Mouse (Mus musculus) kidney, embryonic 14.5 days (tissue): ENCODE data around the gene Cog4. TPM values are rescaled to one million over a fixed set of nuclear protein-coding genes. Genes with fewer than 3 reads are reported as not detected.

Experiments
- ATAC-seq: fragments of 200-750 bp; cut with Nextera tagmentation; 2 replicates; pipeline ENCODE4 v1.8.0; 2017; ENCODE audit warnings: moderate number of reproducible peaks, mild to moderate bottlenecking, moderate TSS enrichment, moderate library complexity; ENCODE audit not compliant: low FRiP score, low TSS enrichment
- H3K27ac ChIP-seq: fragments of 300-500 bp; sonication (generic); 2 replicates; pipeline ENCODE4 v1.5.1; 2014; ENCODE audit warnings: low read depth, mild to moderate bottlenecking, low read length, moderate library complexity, mixed read lengths
- H3K27me3 ChIP-seq: fragments of 300-500 bp; sonication (generic); 2 replicates; pipeline ENCODE4 v1.6.1; 2014; ENCODE audit warnings: mild to moderate bottlenecking, low read length; ENCODE audit not compliant: control insufficient read depth, insufficient read depth
- H3K36me3 ChIP-seq: fragments of 300-500 bp; sonication (generic); 2 replicates; pipeline ENCODE4 v1.6.1; 2014; ENCODE audit warnings: low read length, mixed read lengths; ENCODE audit not compliant: control insufficient read depth, insufficient read depth
- H3K4me1 ChIP-seq: fragments of 300-500 bp; sonication (generic); 2 replicates; pipeline ENCODE4 v1.6.1; 2014; ENCODE audit warnings: low read length, mixed read lengths; ENCODE audit not compliant: control insufficient read depth, insufficient read depth
- H3K4me2 ChIP-seq: fragments of 300-500 bp; sonication (generic); replicated peaks from 2 replicates; pipeline ENCODE4 v1.6.1; 2014; ENCODE audit warnings: low read depth, mild to moderate bottlenecking, low read length
- H3K4me3 ChIP-seq: fragments of 300-500 bp; sonication (generic); 2 replicates; pipeline ENCODE4 v1.5.1; 2014; ENCODE audit warnings: mild to moderate bottlenecking, low read length
- H3K9ac ChIP-seq: fragments of 300-500 bp; sonication (generic); 2 replicates; pipeline ENCODE4 v1.6.1; 2014; ENCODE audit warnings: low read depth, mild to moderate bottlenecking, low read length, moderate library complexity
- H3K9me3 ChIP-seq: fragments of 300-500 bp; sonication (generic); 2 replicates; pipeline ENCODE4 v1.6.1; 2016; ENCODE audit warnings: low read length; ENCODE audit not compliant: control insufficient read depth
- WGBS: fragments of 180-500 bp; shearing (Covaris S2); extraction: QIAGEN DNeasy Blood & Tissue Kit; methylation state at CpG from one replicate; pipeline ENCODE4 v1.1.7; 2014; 5-methylcytosine and 5-hydroxymethylcytosine counted together
- polyA plus RNA-seq: library from polyadenylated mRNA; unstranded; fragments of >200 nt; fragmentation: Nextera tagmentation; extraction: Ambion mirVana; gene quantifications from 2 replicates; pipeline ENCODE4 v1.2.1, GENCODE M21; 2014

Cog4 gene
- polyA plus RNA-seq, 1 experiment from 2014 or later, result 69.3 TPM

GRCm38 (mm10) chr8:110820257-110820656 is 26.1 kb upstream of the Cog4 start:
- Histone ChIP-seq H3K27ac (no peak overlapping the region), H3K4me3 (no peak overlapping the region), H3K4me2 (no peak overlapping the region), H3K9ac (no peak overlapping the region), H3K27me3 (no peaks in the 10 kb centered on the region), H3K9me3 (no peaks in the 10 kb centered on the region), H3K4me1 (no peaks in the 10 kb centered on the region), H3K36me3 (peaks cover 100% of the 10 kb centered on the region)
- no peak for ATAC-seq
- 89% methylated on average over 2 of the region's 2 CpGs for WGBS

- no peak overlapping the region for H3K4me3 ChIP-seq
- ATAC-seq, result no peak
- no peaks in the 10 kb centered on the region for H3K4me1 ChIP-seq
- 85% methylated on average over 3 of the region's 3 CpGs for WGBS
- peaks cover 100% of the 10 kb centered on the region for H3K36me3 ChIP-seq
- no peak overlapping the region for H3K27ac ChIP-seq
- no peak overlapping the region for H3K4me2 ChIP-seq
- no peak overlapping the region for H3K9ac ChIP-seq
- no peaks in the 10 kb centered on the region for H3K9me3 ChIP-seq
- H3K27me3 ChIP-seq, result no peaks in the 10 kb centered on the region
Measured at GRCm38 (mm10) chr8:110821960-110822359, 24.4 kb upstream of the Cog4 start.

GRCm38 (mm10) chr8:110824861-110825260 is 21.5 kb upstream of the Cog4 start:
- ATAC-seq, result no peak
- WGBS, result 88% methylated on average over 1 of the region's 1 CpGs

GRCm38 (mm10) chr8:110828511-110828910 is 17.9 kb upstream of the Cog4 start:
- 80% methylated on average over 3 of the region's 3 CpGs for WGBS

More at GRCm38 (mm10) chr8:110824861-110825260, 21.5 kb upstream of the Cog4 start:
- Histone ChIP-seq H3K4me2 (no peak overlapping the region), H3K36me3 (peaks cover 100% of the 10 kb centered on the region), H3K4me3 (no peak overlapping the region), H3K4me1 (no peaks in the 10 kb centered on the region), H3K27me3 (no peaks in the 10 kb centered on the region), H3K9ac (no peak overlapping the region), H3K27ac (no peak overlapping the region), H3K9me3 (no peaks in the 10 kb centered on the region)

GRCm38 (mm10) chr8:110831956-110832355 is 14.4 kb upstream of the Cog4 start:
- H3K9me3 ChIP-seq, result no peaks in the 10 kb centered on the region
- H3K36me3 ChIP-seq, result peaks cover 98% of the 10 kb centered on the region
- no peak overlapping the region for H3K4me3 ChIP-seq
- no peak overlapping the region for H3K27ac ChIP-seq
- no peaks in the 10 kb centered on the region for H3K4me1 ChIP-seq
- H3K4me2 ChIP-seq, result no peak overlapping the region
- no peak for ATAC-seq
- no peaks in the 10 kb centered on the region for H3K27me3 ChIP-seq
- no peak overlapping the region for H3K9ac ChIP-seq
- WGBS, result 91% methylated on average over 3 of the region's 3 CpGs

More at GRCm38 (mm10) chr8:110828511-110828910, 17.9 kb upstream of the Cog4 start:
- no peak overlapping the region for H3K27ac ChIP-seq
- no peak for ATAC-seq
- no peaks in the 10 kb centered on the region for H3K4me1 ChIP-seq
- H3K4me3 ChIP-seq, result no peak overlapping the region
- peaks cover 99% of the 10 kb centered on the region for H3K36me3 ChIP-seq
- no peaks in the 10 kb centered on the region for H3K9me3 ChIP-seq
- no peak overlapping the region for H3K4me2 ChIP-seq
- H3K27me3 ChIP-seq, result no peaks in the 10 kb centered on the region
- H3K9ac ChIP-seq, result no peak overlapping the region

- peaks cover 74% of the 10 kb centered on the region for H3K36me3 ChIP-seq
- 95% methylated on average over 3 of the region's 3 CpGs for WGBS
- ATAC-seq, result no peak
Measured at GRCm38 (mm10) chr8:110842012-110842574, 4.3 kb upstream of the Cog4 start.

GRCm38 (mm10) chr8:110843207-110843606 is 3.2 kb upstream of the Cog4 start:
- H3K4me3 ChIP-seq, result no peak overlapping the region
- no peak overlapping the region for H3K4me2 ChIP-seq
- H3K27me3 ChIP-seq, result no peaks in the 10 kb centered on the region
- H3K36me3 ChIP-seq, result peaks cover 63% of the 10 kb centered on the region
- H3K4me1 ChIP-seq, result peaks cover 18% of the 10 kb centered on the region
- ATAC-seq, result no peak
- no peak overlapping the region for H3K9ac ChIP-seq
- no peak overlapping the region for H3K27ac ChIP-seq
- no peaks in the 10 kb centered on the region for H3K9me3 ChIP-seq
- 88% methylated on average over 5 of the region's 5 CpGs for WGBS

More at GRCm38 (mm10) chr8:110842012-110842574, 4.3 kb upstream of the Cog4 start:
- Histone ChIP-seq H3K4me1 (peaks cover 10% of the 10 kb centered on the region; the same call in 1 of the 2 replicates), H3K27ac (no peak overlapping the region), H3K9ac (no peak overlapping the region), H3K4me2 (no peak overlapping the region), H3K27me3 (no peaks in the 10 kb centered on the region), H3K4me3 (no peak overlapping the region), H3K9me3 (no peaks in the 10 kb centered on the region)

GRCm38 (mm10) chr8:110844941-110845340 is 1.5 kb upstream of the Cog4 start:
- Histone ChIP-seq H3K4me1 (peaks cover 18% of the 10 kb centered on the region), H3K36me3 (peaks cover 48% of the 10 kb centered on the region), H3K27me3 (no peaks in the 10 kb centered on the region), H3K4me2 (peak overlapping the region; percentile 82), H3K9ac (no peak overlapping the region; the same call in 1 of the 2 replicates), H3K4me3 (peak overlapping the region; percentile 92), H3K9me3 (no peaks in the 10 kb centered on the region), H3K27ac (no peak overlapping the region)
- WGBS, result 76% methylated on average over 3 of the region's 3 CpGs
- ATAC-seq, result no peak

- H3K4me1 ChIP-seq, result peaks cover 18% of the 10 kb centered on the region
- peak overlapping the region; percentile 94 for H3K9ac ChIP-seq
- peak overlapping the region; percentile 94 for H3K27ac ChIP-seq
- H3K27me3 ChIP-seq, result no peaks in the 10 kb centered on the region
- peaks cover 48% of the 10 kb centered on the region for H3K36me3 ChIP-seq
- 0 out of 2 replicates have a peak, but pooled peaks have one; percentile 7 for ATAC-seq
- WGBS, result 4% methylated on average over 17 of the region's 17 CpGs
- H3K4me3 ChIP-seq, result peak overlapping the region; percentile 92
- H3K9me3 ChIP-seq, result no peaks in the 10 kb centered on the region
- peak overlapping the region; percentile 82 for H3K4me2 ChIP-seq
Measured at GRCm38 (mm10) chr8:110845821-110846404, 487 bp upstream of the Cog4 start.
